Mouse (Mus musculus): ENCODE data around the gene Pear1. TPM values are rescaled to one million over a fixed set of nuclear protein-coding genes. Genes with fewer than 3 reads are reported as not detected.

Pear1 gene
- 122 TPM for polyA plus RNA-seq (2017; shearing (Covaris generic))

DNA sequence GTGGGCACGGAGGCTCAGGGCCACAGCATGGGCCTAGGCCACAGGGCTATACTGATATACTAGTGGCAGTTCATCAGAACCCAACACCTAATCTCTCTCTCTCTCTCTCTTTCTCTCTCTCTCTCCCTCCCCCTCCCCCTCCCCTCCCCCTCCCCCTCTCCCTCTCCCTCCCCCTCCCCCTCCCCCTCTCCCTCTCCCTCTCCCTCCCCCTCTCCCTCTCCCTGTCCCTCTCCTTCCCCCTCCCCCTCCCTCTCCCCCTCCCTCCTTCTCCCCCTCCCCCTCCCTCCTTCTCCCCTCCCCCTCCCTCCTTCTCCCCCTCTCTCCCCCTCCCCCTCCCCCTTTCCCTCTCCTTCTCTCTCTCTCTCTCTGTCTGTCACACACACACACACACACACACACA lies at the start of gene Pear1:
Pear1 (minus strand) TSS at position 101 of the 400 bp plus-strand sequence.

DNA sequence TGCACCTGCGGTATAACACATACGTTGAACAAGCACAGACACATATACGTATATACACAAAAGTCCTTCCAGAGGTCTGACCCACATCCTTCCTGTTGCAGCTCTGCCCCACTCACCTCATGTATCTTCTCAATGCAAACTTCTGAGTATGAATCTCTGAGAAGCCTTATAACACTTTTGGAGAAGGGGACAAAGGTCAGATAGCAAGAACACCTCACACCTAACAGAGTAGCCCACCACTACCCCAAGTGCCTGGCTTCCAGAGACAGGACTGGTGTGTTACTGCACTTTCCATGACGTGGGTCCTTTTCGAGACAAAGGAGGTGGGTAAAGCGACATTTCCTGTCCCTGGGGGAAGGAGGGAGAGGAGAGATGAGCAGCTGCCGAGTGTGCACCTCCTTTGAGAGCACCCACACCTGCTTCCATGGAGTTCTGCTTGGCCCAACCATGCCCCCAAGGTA lies 22.6 kb upstream of the Pear1 start, which contains the start of gene Sh2d2a:
Sh2d2a (plus strand) TSS at position 106 of the 461 bp plus-strand sequence.

DNA sequence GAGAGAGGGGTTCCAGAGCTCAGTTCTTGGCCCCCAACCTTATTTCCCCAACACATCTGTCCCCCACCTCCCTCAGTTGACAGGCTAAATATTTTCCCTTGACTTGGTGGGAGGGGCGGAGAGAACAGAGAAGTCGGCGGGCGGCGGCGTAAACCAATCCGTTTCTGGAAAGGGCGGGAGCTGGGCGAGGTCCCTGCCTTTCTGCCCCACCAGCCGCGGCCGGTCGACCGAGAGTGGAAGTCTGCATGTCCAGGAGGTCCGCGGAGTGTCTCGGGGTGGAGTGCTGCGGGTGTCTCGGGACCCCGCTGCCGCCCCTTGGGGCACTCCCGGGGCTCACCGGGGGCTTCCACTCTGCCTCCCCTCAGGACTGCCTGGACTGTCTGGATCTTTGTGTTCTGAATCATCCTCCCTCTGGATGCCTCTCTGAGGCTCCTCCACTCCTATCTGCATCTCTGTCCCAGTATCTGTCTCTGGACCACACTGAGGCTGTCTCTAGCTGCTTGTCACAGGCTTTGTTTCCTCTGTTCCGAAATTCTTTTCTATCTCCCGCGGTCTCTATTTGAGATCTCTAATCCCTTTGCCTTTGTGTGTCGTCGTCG lies 27.3 kb downstream of the Pear1 start, which contains the start of gene Insrr:
Insrr (plus strand) TSS at position 216 of the 599 bp plus-strand sequence.

GRCm38 (mm10) chr3:87794922-87795325 lies 29.2 kb downstream of the Pear1 start, which contains the start of gene Ntrk1:
Gene Ntrk1, minus strand, starts transcription at chr3:87795162.

DNA sequence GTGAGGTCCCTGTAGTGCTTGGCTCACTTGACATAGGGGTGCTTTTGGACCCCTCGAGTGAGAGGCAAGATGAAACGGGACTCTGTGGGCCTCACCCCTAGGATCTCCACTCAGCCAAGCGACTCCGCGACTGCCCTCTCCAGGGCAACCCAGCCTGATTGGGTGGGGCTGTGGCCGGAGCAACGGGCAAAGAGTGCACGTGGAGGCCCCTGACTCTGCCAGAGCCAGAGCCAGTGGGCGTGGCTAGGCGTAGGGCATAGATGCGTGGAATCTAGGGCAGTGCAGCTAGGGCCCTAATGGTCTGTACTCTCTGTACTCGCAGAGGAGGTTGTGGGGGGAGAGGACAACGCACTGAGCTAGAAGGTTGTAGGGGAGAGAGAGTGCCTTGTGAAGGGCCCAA lies 75.7 kb downstream of the Pear1 start, which contains the start of gene Lrrc71:
Lrrc71 (minus strand) TSS at position 195 of the 400 bp plus-strand sequence.

Other genes starting within 250 kb of the Pear1 start
- gene Arhgef11, start 206.7 kb downstream of the Pear1 start, polyA plus RNA-seq (2017; shearing (Covaris generic)), result 9.1 TPM
- gene Lrrc71, start 75.7 kb downstream of the Pear1 start, polyA plus RNA-seq (2017; shearing (Covaris generic)), result 0.62 TPM
- not detected for gene Ntrk1, start 29.1 kb downstream of the Pear1 start, polyA plus RNA-seq (2017; shearing (Covaris generic))
- gene Insrr, start 27.4 kb downstream of the Pear1 start, polyA plus RNA-seq (2017; shearing (Covaris generic)), result 0.71 TPM
- 329 TPM for gene Sh2d2a, start 22.4 kb upstream of the Pear1 start, polyA plus RNA-seq (2017; shearing (Covaris generic))
- gene Prcc, start 61.3 kb upstream of the Pear1 start, polyA plus RNA-seq (2017; shearing (Covaris generic)), result 12.1 TPM
- 31.6 TPM for gene Hdgf, start 82.0 kb upstream of the Pear1 start, polyA plus RNA-seq (2017; shearing (Covaris generic))
- 147 TPM for gene Mrpl24, start 95.2 kb upstream of the Pear1 start, polyA plus RNA-seq (2017; shearing (Covaris generic))
- gene Isg20l2, start 106.0 kb upstream of the Pear1 start, polyA plus RNA-seq (2017; shearing (Covaris generic)), result 8.2 TPM
- gene Rrnad1, start 106.4 kb upstream of the Pear1 start, polyA plus RNA-seq (2017; shearing (Covaris generic)), result 24.7 TPM
- gene Crabp2, start 124.4 kb upstream of the Pear1 start, polyA plus RNA-seq (2017; shearing (Covaris generic)), result not detected
- gene Nes, start 146.8 kb upstream of the Pear1 start, polyA plus RNA-seq (2017; shearing (Covaris generic)), result not detected
- gene Bcan, start 175.9 kb upstream of the Pear1 start, polyA plus RNA-seq (2017; shearing (Covaris generic)), result not detected
- not detected for gene Hapln2, start 203.3 kb upstream of the Pear1 start, polyA plus RNA-seq (2017; shearing (Covaris generic))
- gene Gpatch4, start 218.8 kb upstream of the Pear1 start, polyA plus RNA-seq (2017; shearing (Covaris generic)), result 30.5 TPM
- gene Naxe, start 234.2 kb upstream of the Pear1 start, polyA plus RNA-seq (2017; shearing (Covaris generic)), result 102 TPM